In genomic region chr17:46782341-46783221, GRCm38 (mm10) we compare ENCODE assay signal across 8 mouse cellular contexts. TPM values are rescaled to one million over a fixed set of nuclear protein-coding genes. Genes with fewer than 3 reads are reported as not detected.
A peak's percentile ranks its signal among the peaks of the same experiment; 100 is the strongest.
DNase-seq lines count a peak whose midpoint lies in the region; ATAC-seq and TF ChIP-seq lines count a peak whose summit lies in the region.

TSS of gene Rpl7l1 (minus strand) at chr17:46782672.

- peak; percentile 94 for ATAC-seq in CD4-positive, CD25-positive, alpha-beta regulatory T cell, adult 4 months
- ATAC-seq in heart, embryonic 15.5 days (replicated peaks; ENCODE audit: insufficient number of reproducible peaks, insufficient read depth, low FRiP score, low read depth) = peak; percentile 94
- ATAC-seq in liver, embryonic 14.5 days (ENCODE audit: insufficient read depth) = peak; percentile 93
- ATAC-seq in neural tube, embryonic 11.5 days (ENCODE audit: insufficient read depth, low FRiP score, low TSS enrichment) = peak; percentile 91
- ATAC-seq in stomach, postnatal 0 days (ENCODE audit: low FRiP score, low TSS enrichment) = peak; percentile 95

- TF ChIP-seq EP300 in liver, embryonic 14.5 days (IDR thresholded peaks at IDR 0.05; ENCODE audit: low read depth) = 0 out of 2 replicates have a peak, but pooled peaks have one; percentile 14
- no peak for TF ChIP-seq EP300 in stomach, postnatal 0 days (optimal IDR thresholded peaks at IDR 0.05)

- peaks cover 38% of the 10 kb centered on the region for H3K36me3 ChIP-seq in forebrain, embryonic 10.5 days (replicated peaks)
- peaks cover 33% of the 10 kb centered on the region for H3K36me3 ChIP-seq in heart, embryonic 15.5 days
- peaks cover 31% of the 10 kb centered on the region for H3K36me3 ChIP-seq in liver, embryonic 14.5 days (replicated peaks; ENCODE audit: control insufficient read depth, insufficient read depth, low read depth)
- H3K36me3 ChIP-seq in neural tube, embryonic 11.5 days (ENCODE audit: control insufficient read depth, insufficient read depth, low read length) = peaks cover 22% of the 10 kb centered on the region
- peaks cover 14% of the 10 kb centered on the region for H3K36me3 ChIP-seq in stomach, postnatal 0 days (ENCODE audit: control insufficient read depth, insufficient read depth, low read length)

- H3K4me1 ChIP-seq in forebrain, embryonic 10.5 days = peaks cover 8% of the 10 kb centered on the region
- peaks cover 7% of the 10 kb centered on the region for H3K4me1 ChIP-seq in heart, embryonic 15.5 days (replicated peaks)
- H3K4me1 ChIP-seq in liver, embryonic 14.5 days (replicated peaks; ENCODE audit: control insufficient read depth in 2 of 2, insufficient read depth in 2 of 2, low read length in 1 of 2) = peaks cover 9 to 10% of the 10 kb centered on the region in 2 experiments
- no peaks in the 10 kb centered on the region for H3K4me1 ChIP-seq in neural tube, embryonic 11.5 days (ENCODE audit: control insufficient read depth, insufficient read depth, low read length)
- no peaks in the 10 kb centered on the region for H3K4me1 ChIP-seq in stomach, postnatal 0 days (replicated peaks; ENCODE audit: control insufficient read depth, insufficient read depth)

- WGBS in forebrain, embryonic 10.5 days = under 1% methylated on average over 44 of the region's 44 CpGs
- WGBS in heart, embryonic 15.5 days = 1% methylated on average over 44 of the region's 44 CpGs
- under 1% methylated on average over 44 of the region's 44 CpGs for WGBS in liver, embryonic 14.5 days (ENCODE audit: insufficient replicate concordance)
- 1% methylated on average over 44 of the region's 44 CpGs for WGBS in neural tube, embryonic 11.5 days
- WGBS in stomach, postnatal 0 days = 1% methylated on average over 44 of the region's 44 CpGs

- H3K4me3 ChIP-seq in forebrain, embryonic 10.5 days = peak within 1 kb of the TSS; percentile 76
- H3K4me3 ChIP-seq in heart, embryonic 15.5 days = peak within 1 kb of the TSS; percentile 66
- H3K4me3 ChIP-seq in liver, embryonic 14.5 days (ENCODE audit: insufficient read depth in 1 of 2, low read depth in 2 of 2, low read length in 2 of 2) = peak within 1 kb of the TSS; percentile 88 to 99
- H3K4me3 ChIP-seq in neural tube, embryonic 11.5 days (ENCODE audit: low read depth, low read length) = peak within 1 kb of the TSS; percentile 75
- H3K4me3 ChIP-seq in stomach, postnatal 0 days (ENCODE audit: low read depth, low read length) = peak within 1 kb of the TSS; percentile 70

- peak; percentile 80 for TF ChIP-seq CTCF in liver, embryonic 14.5 days (IDR thresholded peaks at IDR 0.05; ENCODE audit: low read depth)
- peak; percentile 81 for TF ChIP-seq CTCF in stomach, postnatal 0 days (IDR thresholded peaks at IDR 0.05; ENCODE audit: low read depth)

- no peaks in the 10 kb centered on the region; the same call in 1 of the 2 replicates for H3K9me3 ChIP-seq in forebrain, embryonic 10.5 days
- no peaks in the 10 kb centered on the region for H3K9me3 ChIP-seq in heart, embryonic 15.5 days (replicated peaks)
- H3K9me3 ChIP-seq in liver, embryonic 14.5 days (ENCODE audit: control insufficient read depth, low read length) = no peaks in the 10 kb centered on the region
- H3K9me3 ChIP-seq in neural tube, embryonic 11.5 days (ENCODE audit: control insufficient read depth, low read length) = no peaks in the 10 kb centered on the region
- no peaks in the 10 kb centered on the region for H3K9me3 ChIP-seq in stomach, postnatal 0 days (ENCODE audit: control insufficient read depth, low read length)

- peak; percentile 91 for DNase-seq in c-Kit-negative CD71-positive TER-119-positive erythroid progenitor cells, embryonic 14.5 days (ENCODE audit: low read depth, low spot score)
- DNase-seq in forebrain, embryonic 10.5 days (ENCODE audit: extremely low spot score, low spot score) = peak; percentile 92
- peak; percentile 95 to 97 for DNase-seq in kidney, postnatal 25 days
- peak; percentile 86 to 89 (median 87) for DNase-seq in liver, embryonic 14.5 days (ENCODE audit: low read depth in 3 of 3, low spot score in 3 of 3)
- peak; percentile 94 for DNase-seq in neural tube, embryonic 11.5 days (ENCODE audit: low spot score)
- peak; percentile 94 for DNase-seq in stomach, postnatal 0 days (ENCODE audit: low spot score)

- peak within 1 kb of the TSS; percentile 74 for H3K9ac ChIP-seq in heart, embryonic 15.5 days
- peak within 1 kb of the TSS; percentile 80 for H3K9ac ChIP-seq in liver, embryonic 14.5 days (replicated peaks)
- H3K9ac ChIP-seq in neural tube, embryonic 11.5 days (ENCODE audit: low read length) = peak within 1 kb of the TSS; percentile 81
- peak within 1 kb of the TSS; percentile 73 for H3K9ac ChIP-seq in stomach, postnatal 0 days (ENCODE audit: low read length)

- H3K27ac ChIP-seq in forebrain, embryonic 10.5 days = peak within 1 kb of the TSS; percentile 93
- peak within 1 kb of the TSS; percentile 82 for H3K27ac ChIP-seq in heart, embryonic 15.5 days
- H3K27ac ChIP-seq in liver, embryonic 14.5 days = peak within 1 kb of the TSS; percentile 53
- peak within 1 kb of the TSS; percentile 76 for H3K27ac ChIP-seq in neural tube, embryonic 11.5 days (ENCODE audit: low read depth, low read length)
- H3K27ac ChIP-seq in stomach, postnatal 0 days (replicated peaks) = peak within 1 kb of the TSS; percentile 92

- H3K27me3 ChIP-seq in forebrain, embryonic 10.5 days (ENCODE audit: poor library complexity, severe bottlenecking) = no peaks in the 10 kb centered on the region
- no peaks in the 10 kb centered on the region for H3K27me3 ChIP-seq in heart, embryonic 15.5 days
- H3K27me3 ChIP-seq in liver, embryonic 14.5 days (ENCODE audit: control insufficient read depth, insufficient read depth, low read length) = no peaks in the 10 kb centered on the region
- H3K27me3 ChIP-seq in neural tube, embryonic 11.5 days (ENCODE audit: control insufficient read depth, insufficient read depth, low read length) = no peaks in the 10 kb centered on the region
- H3K27me3 ChIP-seq in stomach, postnatal 0 days (ENCODE audit: control insufficient read depth, insufficient read depth, low read length) = no peaks in the 10 kb centered on the region

- peak within 1 kb of the TSS; percentile 66 for H3K4me2 ChIP-seq in heart, embryonic 15.5 days
- H3K4me2 ChIP-seq in liver, embryonic 14.5 days (ENCODE audit: low read depth) = peak within 1 kb of the TSS; percentile 89
- H3K4me2 ChIP-seq in neural tube, embryonic 11.5 days (ENCODE audit: low read depth) = peak within 1 kb of the TSS; percentile 52
- peak within 1 kb of the TSS; percentile 67 for H3K4me2 ChIP-seq in stomach, postnatal 0 days (replicated peaks; ENCODE audit: low read depth)

RNA-seq across cellular contexts. Expression of gene Rpl7l1, which starts in this region (rescaled TPM):
- 100 to 1,000 TPM; 159 to 205 TPM for polyA plus RNA-seq in CD4-positive, CD25-positive, alpha-beta regulatory T cell, adult 4 months (2017; shearing (Covaris generic))
- polyA plus RNA-seq in forebrain, embryonic 10.5 days (2016; fragmentation: Nextera tagmentation; extraction: Ambion mirVana) = 242 and 248 TPM in 2 replicates
- polyA plus RNA-seq in heart, embryonic 15.5 days (2015; fragmentation: Nextera tagmentation; extraction: Ambion mirVana) = 86.3 and 93.7 TPM in 2 replicates
- 23.2 and 38.0 TPM in 2 replicates for polyA plus RNA-seq in liver, embryonic 14.5 days (2012; rRNA removed)
- polyA plus RNA-seq in liver, embryonic 14.5 days (2014; fragmentation: Nextera tagmentation; extraction: Ambion mirVana) = 65.5 and 75.3 TPM in 2 replicates
- polyA plus RNA-seq in neural tube, embryonic 11.5 days (2014; fragmentation: Nextera tagmentation; extraction: Ambion mirVana) = 147 and 150 TPM in 2 replicates
- 93.7 and 95.0 TPM in 2 replicates for polyA plus RNA-seq in stomach, postnatal 0 days (2015; fragmentation: Nextera tagmentation; extraction: Ambion mirVana)

Comparison
In these comparisons a context has a peak if more than half of its experiments do, and no peak if none do; other contexts are left out.
1. Peak in every context shown above with its lines: DNase-seq, ATAC-seq, H3K4me3 ChIP-seq and H3K27ac ChIP-seq.